Mouse (Mus musculus): Measurements from ENCODE around the gene Npr2.

DNA sequence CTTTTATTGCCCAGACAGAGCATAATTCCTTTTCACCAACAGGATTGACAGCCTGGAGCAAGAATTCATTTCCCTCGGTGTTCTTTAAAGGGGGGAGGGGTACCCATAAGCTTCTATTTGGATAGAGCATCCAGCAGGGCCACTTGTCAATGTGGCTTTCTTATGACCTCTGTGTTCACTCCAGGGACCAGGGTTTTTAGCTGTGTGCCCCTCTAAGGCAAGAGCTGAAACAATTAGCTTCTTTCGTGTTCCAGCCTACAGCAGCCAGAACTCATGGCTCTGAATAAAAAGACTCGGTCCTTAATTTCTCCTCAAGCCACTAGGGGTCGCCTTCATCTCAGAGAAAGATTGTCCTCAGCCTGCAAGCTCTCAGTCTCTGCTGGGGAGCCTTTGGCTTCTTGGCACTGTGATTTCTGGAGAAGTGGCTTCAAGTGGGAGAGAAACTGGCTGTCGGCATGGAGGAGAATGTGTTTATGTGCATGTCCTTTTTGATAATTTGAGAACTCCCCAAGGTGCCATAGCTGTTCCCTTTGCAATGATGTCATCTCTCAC lies 1.6 kb upstream of the Npr2 start:
- TF ChIP-seq CTCF (conservative IDR thresholded peaks at IDR 0.05; ENCODE audit: low read length), result peak; percentile 86
- TF ChIP-seq POU5F1 (IDR thresholded peaks at IDR 0.05; ENCODE audit: borderline replicate concordance, low read length), result no peak
- TF ChIP-seq NANOG (IDR thresholded peaks at IDR 0.05; ENCODE audit: borderline replicate concordance, low read length), result no peak

Data from E14TG2a.4 (cell line).